Mouse (Mus musculus): ENCODE results near the gene Spata33.

GRCm38 (mm10) chr8:123267926-123268656, 55.5 kb downstream of the Spata33 start:
- TF ChIP-seq POLR2A (IDR thresholded peaks at IDR 0.05; ENCODE audit: borderline replicate concordance, low read depth, low read length) (no peak), CTCF (IDR thresholded peaks at IDR 0.05; ENCODE audit: low read depth, low read length) (no peak)

All from bone marrow macrophage, adult 2 months (primary cell).